Mouse (Mus musculus) adrenal gland, adult 8-10 months (tissue): ENCODE measurements at regions not wholly inside any gene's neighbourhood (a gene's known extent, or its start where the extent isn't known, plus 50 kb on each side); places are given as distances from the start of the nearest gene placed in this dataset.

ENCODE experiments used
- DNase-seq: peaks from one replicate; pipeline ENCODE4 v3.0.0; 2022

DNA sequence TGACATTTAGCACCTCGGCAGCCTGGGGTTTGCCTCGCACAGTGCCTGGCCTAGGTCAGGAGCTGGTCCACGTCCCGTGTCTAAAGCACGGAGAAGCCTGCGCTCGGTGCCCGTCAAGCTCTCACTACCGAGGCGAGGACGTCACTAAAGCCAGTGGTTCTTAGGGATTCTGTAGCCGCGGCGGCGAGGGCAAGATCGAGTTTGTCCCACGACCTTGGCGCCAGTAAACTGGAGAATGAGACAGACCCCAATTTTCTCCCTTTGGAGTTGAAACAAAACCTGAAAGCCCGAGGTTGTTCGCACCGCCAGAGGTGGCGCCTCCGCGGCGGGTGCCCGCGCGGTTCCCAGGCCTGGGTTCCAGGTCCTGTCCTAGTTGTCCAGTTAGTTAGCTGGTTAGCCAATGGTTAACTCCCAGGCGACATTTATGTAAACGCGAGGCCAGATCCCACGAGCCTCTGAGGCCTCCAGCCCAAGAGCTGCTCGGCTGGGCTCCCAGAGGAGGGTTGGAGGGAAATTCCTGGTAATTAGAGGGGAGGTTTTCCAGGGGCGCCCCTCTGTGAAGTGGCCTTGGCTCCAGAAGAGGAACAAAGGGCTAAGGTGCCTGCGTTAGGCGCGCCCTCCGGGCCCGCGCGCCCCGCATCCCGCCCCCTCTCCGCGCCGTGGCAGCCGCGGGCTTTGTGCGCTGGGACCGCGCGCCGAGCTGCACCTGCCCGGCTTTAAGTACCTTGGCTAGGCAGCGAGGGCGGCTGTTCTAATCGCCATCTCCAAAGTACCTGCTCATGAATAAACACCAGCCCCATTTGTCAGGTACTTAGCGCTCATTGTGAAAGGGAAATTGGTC lies 74.0 kb downstream of the Rhcg start:
- DNase-seq = no peak

DNA sequence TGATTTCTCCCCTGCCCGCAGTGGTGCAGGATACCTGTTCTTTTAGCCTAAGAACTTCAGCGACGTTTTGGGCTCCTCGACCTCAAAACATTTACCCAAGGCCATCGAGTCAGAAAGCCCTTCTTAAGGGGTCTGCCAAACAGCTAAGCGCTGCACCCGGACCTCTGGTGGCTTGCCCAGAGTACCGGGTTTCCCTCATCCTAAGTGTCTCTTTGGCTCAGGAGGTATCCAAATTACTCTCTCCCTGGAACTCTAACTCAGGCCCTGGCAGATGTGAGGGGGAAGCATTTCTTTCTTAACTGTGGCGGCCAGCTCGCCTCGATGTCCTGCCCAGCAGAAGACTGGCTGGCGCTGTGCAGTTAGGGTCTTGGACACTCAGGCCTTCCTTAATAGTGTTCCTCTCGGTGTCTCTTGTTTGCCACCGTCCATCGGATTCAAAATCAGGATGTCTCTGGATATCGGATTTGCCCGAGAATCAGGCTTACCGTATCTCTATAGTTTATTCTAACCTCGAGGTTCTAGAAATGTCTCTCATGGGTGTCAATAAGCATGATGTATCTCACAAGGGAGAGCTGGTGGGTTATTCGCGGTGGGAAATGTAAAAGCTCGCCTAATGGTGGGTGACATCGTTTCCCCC lies 75.0 kb downstream of the Rhcg start:
- DNase-seq = no peak

DNA sequence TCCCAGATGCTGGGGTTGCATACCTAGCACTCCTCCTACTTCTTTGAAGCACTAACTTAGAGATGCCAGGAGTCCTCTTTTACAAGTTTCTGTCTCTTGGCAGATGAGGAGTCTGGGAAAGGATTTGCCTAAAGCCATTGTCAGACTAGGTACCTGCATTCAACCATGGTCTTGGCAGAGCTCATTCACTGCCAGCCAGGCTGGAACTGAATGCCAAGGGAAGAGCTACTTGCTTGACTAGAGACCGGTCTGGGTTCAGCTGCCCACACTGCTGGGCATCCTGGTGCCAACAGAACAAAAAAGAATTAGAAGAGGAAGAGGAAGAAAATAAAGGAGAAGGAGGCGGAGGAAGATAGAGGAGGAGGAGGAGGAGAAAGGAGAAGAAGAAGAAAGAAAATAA lies 74.1 kb upstream of the Polg start:
- no peak for DNase-seq

DNA sequence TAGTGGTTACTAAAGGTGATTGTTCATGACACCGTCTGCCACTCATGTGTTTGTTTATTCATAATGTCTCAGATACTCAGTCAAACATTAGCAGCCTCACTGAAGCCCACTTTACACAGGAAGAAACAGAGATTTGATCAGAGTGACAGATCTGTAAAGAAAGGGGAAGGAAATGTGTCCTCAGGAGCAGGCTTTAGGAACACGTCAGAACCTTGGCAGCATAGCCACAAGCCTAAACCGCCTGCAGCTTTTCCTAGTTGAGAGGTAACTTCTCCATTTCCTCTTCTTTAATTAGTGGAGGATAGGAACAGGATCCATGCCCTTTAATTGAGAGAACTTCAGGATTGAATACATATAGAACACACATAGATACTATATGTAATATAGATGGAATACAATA lies 73.3 kb upstream of the Polg start:
- no peak for DNase-seq

DNA sequence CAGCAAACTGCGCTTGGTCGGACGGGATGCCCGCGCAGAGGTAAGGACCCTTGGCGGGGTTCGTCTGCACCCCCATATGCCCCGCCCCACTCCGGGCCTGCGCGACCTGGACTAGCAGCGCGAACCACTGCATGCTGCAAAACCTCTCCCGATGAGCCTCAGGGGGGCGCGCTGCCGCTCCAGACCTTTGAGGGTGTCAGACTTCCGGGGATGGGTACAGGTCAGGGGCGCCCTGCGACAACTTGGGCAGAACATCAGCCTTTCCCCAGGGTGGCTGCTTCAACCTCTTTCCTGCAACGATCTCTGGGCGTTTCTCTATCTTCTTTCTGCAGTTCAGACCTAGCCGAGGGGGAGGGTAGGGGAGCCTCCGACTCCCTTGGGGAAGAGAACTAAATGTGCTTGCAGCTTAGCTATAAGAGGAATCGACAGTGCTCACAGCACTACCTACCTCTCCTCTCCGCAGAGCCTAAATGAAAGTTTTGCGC lies 70.0 kb upstream of the Polg start:
- no peak for DNase-seq

DNA sequence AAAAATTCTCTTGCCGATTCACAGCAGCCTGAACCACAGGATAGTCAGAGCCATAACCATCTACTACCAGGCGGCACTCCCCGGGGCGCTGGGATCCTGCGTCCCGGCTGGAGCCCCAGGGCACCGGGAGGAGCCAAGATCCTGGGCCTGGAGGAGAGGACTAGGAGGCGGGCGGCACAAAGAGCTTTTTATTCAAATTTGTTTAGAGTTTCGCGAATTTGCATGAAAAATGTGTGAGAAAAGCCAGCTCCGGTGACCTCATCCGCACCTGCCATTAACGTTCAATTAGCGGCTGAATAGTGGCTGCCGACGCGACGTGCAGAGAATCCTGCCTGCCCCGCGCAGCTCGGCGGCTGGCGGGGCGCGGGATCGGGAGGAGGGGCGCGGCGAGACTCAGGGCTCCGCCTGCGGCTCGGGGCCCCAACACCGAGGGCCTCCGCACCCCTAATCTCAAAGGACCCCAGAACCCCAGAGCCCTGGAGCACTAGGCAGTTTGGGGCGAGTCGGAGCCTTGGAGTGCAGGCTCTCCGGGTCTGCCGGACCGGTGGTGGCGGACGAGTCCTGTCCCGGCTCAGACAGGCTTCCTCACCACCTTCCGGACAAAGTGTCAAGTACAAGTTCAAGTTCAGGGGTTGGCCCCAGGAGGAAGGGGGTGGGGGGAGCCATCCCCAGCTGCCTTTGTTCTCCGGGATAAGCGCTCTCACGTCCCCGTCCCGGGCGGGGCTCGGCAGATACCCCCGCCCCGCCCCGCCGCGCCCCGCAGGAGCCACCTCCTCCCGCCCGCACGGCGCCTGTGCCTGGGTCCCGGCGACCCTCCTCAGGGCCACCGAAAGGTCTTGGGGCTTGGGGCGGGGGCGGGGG lies 69.3 kb upstream of the Polg start:
- no peak for DNase-seq

DNA sequence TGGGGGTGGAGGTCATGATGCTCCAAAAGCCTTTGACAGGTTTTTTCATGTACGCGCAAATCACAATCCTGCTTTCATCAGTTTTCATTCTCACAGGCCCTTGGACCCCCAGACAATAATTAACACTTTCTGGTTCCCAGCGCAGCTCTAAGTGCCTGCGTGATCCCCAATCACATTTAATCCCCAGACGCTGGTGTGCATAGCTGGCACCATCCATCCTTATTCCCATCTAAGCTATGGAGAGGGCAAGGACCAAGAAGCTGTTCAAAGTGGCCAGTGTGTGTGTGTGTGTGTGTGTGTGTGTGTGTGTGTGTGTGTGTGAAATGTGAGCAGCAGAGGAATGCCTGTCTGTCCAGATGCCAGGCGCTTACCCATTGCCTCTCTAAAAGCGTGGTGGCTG lies 68.7 kb upstream of the Polg start:
- no peak for DNase-seq

DNA sequence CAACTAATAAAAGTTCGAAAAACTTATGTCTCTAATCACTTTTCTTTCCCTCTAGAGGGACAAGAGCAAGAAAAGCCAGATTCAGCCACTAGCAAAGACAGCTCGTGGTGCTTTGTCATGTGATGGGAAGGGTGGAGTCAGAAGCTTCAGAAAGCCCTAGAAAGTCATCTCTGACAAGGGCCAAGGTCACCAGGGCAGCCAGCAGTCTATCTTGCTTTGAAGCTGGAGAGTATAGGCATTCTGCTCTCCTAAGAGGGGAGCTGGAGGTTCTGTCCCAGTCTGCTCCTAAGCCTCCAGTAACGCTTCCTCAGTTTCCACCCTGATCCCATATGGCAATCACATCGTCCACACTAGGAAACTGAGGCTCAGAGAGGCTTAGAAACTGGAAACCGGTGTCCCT lies 68.2 kb upstream of the Polg start:
- DNase-seq = no peak

DNA sequence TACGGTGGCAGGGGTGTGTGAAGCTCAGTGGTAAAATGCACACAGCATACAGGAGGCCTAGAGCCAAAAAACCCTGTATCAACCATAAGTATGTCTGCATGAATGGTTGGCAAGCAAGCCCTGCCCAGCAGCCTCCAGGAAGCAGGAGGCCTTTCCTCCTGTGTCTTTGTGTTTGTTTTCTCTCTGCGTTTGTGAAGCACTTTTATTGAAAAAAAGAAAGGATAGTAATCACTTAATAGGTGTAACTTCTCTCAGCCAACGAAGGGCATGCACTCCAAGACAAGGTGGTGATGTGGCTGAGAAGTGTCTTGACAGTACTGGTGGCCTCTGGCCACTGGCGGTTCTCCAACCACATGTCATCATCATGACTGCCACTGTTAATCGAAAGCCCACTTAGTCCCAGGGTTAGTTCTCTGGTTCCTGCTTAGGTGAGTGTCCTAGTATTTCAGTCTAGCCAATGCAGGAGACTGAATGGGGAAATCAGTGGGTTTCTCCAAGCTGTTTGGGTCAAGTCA lies 66.5 kb upstream of the Polg start:
- DNase-seq = no peak

DNA sequence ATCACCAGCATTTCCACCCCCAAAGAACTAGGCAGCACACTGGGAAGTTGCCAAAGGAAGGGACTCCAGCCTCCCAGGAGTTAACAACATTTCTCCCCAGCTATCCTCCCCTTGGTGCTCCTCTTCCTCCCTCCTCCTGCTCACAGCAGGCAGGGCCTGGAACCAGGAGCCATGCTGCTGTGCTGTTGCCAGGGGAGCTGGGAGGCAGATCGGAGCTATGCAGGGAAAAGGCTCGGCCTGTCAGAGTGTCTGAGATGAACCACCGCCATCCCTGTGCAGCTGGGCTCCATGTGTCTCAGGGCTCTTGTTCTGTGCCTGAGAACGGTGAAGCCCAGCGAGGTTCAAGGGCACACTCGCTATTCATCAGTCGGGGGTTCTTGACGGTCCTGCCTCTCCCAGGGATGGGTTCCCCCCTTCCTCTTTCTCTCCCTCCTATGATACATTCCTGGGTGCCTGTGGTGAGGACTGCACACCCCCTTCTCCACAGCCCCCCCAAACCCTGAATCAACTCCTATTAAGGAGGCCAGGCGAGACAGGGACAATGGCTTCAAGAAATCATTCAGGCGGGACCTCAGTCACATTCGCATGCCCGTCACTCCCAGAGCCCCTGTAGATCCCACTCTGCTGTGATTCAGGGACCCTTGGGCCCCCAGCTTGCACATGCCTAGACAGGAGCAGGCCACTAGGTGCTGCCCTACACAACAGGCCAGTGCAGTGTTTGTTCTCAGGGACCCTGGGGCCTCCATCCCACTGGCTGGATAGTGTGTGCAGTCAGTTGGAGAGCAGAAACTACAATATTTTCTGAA lies 65.6 kb upstream of the Polg start:
- no peak for DNase-seq

DNA sequence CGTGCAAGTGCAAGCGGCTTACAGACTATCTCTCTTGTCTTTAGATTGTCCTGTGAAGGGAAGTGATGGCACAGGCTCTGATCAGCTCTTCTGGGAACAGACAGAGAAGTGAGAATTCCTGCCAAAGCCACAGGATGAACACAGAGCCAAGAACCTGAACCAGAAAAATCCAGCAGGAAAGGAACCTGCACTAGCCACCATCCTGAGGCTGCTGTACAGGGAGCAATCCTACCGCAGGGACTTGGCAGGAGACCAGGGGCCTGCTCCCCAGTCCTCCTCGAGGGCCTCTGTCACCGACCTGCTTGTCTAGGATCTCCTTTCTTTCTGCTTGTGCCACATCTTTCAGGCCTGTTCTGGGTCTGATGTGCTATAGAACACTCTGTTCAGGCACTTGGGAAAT lies 65.0 kb upstream of the Polg start:
- DNase-seq = no peak

DNA sequence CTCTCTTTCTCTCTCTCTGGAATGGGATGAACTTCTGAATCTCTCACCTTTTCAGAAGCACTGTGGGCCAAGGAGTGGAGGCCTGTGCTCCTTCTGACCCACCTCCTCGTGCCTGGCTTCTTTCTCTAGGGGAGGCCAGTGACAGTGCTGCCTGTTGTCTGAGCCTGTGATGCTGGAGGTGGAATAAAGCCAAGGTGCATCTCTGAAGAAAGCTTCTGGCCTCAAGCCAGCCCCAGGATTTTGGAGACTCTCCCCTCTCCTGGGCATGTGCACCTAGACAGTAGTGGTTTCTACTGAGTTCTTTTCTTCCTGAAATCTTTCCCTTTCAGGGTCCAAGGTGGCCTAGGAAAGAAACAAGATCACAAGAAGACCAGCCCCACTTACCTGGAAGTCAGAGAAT lies 63.3 kb upstream of the Polg start:
- no peak for DNase-seq

DNA sequence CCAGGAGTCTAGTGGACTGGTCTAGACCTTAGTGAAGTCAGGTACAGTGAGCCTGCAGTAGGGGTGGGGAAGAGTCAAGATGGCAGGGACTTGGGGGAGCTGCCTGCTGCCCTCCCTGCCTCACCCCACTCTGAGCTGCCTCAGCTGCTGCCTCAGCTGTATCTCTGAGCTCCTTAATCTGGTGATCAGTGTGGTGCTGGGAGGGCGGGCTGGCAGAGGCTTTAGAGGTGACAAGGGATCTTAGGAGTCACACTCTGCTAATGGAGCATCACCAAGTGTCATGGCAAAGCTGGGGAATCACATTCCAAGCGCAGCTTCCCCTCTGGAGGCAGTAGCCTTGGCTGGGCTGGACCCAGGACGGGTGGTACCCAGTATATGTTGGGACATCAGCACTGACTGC lies 61.8 kb upstream of the Polg start:
- no peak for DNase-seq

DNA sequence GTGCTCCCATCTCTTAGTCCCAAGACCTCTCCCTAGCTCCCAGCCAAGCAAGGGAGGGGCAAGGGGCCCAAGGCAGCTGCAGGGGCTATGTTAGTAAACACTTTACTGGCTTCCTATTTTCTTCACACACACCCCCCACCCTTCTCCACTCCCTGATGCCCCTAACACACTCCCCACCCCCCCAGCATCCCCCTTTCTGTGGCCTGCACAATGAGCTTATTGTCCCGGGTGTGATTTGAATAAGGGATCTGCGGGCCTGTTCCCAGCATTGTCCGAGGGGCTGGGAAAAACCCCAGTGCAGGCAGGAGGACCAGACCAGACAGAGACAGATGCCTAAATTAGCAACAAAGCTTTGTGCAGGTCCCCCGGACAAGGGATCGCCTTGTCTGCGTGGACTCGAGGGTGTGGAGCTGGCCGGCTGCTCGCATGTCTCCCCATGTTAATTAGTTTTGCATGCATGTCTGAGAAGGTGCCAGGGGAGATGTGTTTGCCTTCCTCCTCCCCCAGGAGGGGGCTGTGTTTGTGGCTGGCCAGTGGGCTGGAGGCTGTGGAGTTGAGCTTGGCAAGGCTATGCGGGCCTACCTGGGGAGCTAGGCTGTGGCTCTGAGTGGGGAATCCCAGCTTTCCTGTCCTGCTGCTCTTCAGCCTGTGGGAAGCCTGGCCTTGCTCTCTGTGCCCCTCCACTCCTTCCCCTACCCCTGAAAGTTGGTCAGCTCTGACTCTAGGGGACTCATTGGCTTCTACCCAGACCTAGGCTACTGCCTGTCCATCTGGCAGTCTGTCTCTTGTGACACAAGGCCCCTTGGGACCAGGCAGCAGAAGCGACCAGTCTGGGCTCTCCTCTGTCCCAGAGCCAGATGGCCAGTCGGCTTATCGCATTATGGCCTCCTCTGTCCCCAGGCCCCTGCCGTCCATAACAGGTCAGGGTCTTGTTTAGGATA lies 59.8 kb upstream of the Polg start:
- DNase-seq = no peak

DNA sequence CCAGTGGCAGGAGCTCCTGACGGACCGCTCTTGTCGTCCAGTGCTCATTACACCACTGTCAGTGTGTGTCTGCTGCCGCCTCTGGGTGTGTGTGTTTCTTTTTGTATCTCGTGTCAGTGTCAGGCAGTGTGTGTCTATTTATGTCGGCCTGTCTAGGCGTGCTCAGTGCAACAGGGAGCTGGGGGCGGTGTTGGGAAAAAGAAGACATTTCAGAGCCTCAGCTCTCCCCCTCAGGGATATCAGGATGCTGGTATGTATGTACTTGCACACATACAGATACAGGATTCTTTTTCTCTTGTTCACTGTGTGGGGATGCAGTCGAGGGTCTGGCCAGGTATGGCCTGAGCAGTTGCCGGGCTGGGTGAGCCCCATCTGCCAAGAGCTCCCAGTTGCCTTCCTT lies 58.8 kb upstream of the Polg start:
- DNase-seq = no peak

DNA sequence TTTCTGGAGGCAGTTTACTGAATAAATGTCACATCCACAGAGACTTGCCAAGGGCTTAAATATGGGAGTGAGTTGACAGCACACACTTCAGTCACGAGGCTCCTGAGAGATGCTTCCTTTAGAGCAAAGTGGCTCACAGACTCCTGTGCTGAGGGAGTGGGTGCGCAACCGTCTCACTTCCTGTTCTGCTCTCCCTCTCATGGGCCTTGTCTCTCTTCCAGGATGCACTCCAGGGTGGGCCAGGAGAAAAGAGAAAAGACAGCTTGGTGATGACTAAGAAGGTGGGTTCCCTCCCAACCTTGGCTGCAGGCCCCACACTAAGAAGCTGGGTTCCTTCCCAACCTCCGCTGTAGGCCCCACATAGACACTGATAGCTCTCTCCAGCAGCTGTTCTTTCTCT lies 57.5 kb upstream of the Polg start:
- no peak for DNase-seq

DNA sequence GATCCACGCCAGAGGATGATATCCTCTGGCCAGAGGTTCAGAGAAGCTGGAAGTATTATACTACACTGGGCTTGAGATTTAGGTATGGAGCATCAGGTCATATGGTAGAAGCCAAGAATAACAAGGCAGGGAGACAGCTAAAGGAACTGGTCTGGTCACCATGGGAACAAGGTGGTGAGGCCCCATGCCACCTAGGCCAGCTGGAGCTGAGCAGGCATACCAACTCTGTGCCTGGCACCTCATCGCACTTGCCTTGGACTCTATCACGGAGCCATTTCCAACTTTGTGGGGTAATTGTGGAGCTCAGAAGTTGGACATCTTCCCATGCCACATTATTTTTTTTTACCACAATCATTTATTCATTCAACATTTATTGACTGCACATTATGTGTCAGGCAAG lies 55.9 kb upstream of the Polg start:
- no peak for DNase-seq

DNA sequence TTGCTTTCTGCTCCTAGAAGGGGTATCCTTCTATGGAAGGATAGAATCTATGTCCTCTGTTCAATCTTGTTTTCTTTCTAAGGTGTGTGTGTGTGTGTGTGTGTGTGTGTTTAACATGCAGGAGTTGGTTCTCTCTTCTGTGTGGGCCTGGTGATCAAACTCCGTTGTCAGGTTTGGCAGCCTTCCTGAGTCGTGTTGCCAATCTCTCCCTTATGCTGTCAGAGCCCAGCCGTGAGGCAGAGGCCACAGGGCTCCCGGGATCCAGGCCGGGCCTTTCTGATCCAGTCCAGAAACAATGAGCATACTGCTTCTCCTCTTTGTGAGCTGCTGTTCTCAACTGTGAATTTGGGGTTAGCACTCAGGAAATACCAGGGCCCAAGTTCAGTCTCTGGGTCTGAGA lies 55.1 kb upstream of the Polg start:
- no peak for DNase-seq

DNA sequence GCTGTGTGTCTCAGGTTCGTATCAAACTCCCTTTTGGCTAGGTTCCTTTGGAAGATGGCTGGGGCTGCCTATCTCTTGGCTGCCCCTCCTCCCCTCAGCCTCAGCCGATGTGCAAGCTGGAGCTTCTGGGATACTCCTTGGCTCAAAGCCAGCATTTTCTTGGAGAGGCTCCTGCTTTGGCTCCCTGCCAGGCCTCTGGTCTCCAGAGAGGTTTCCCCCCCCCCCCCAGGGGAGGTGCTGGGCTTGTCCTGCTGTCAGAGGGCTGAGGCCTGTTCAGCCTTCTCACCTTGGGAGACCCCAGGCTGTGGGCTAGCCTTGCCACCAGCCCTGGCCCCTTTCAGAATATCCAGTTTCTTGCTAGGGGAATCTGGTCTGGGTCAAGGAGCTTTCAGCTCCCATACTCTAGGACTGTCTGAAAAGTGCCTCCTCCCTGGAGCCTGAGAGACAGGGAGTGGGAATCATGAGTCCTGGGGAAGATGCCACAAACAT lies 54.1 kb upstream of the Polg start:
- DNase-seq = peak; percentile 17

DNA sequence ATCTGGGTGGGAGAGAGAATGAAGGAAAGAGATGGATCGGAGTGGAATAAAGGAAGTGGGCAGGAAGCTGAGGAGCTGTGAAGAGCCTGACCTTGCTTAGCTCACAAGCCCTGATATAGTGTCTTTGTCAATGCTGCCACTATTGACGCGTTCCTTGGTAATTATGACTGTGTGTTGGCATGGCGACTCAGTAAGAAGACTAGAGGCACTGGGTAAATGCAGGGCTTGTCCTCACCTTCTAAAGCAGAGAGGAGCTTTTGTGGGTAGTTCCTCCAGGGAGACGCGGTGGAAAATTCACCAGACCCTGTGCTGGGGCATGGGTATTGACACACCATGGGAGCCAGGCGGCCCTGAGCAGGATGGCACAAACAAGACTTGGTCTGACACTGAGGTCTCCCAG lies 52.8 kb upstream of the Polg start:
- no peak for DNase-seq
